Mouse (Mus musculus): Measurements from ENCODE around the gene Olfr987.
"Not testable (repeated sequence)": the region's sequence is repeated elsewhere in the genome, so short reads cannot be mapped to it uniquely, and the experiment has no call there.

Gene Olfr987

DNA sequence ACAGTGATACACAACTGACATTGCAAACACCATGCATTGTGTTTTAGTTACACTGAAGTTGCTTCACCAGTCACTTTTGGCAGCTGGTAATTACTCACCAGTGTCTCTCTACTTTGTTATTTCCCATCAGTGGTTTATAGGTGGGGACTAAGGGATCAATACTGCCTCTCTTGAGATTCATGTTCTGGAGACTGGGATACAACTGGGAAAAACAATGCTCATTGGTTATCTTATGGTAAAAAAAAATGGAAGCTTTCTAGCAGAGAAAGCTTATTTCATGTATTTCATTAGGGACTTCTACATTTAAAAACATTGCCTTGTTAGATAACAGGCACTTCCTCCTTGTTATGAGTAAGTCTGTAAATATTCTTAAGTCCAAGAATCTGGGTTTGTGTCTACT lies at the start of gene Olfr987:
Gene Olfr987 (minus strand): TSS at position 101 of the 400 bp plus-strand sequence.
- not testable (repeated sequence) for DNase-seq

DNA sequence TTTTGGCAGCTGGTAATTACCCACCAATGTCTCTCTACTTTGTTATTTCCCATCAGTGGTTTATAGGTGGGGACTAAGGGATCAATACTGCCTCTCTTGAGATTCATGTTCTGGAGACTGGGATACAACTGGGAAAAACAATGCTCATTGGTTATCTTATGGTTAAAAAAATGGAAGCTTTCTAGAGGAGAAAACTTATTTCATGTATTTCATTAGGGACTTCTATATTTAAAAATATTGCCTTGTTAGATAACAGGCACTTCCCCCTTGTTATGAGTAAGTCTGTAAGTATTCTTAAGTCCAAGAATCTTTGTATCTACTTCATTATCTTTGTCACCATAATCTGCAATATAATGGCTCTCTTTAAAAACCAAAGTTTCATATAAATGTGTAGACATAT lies 24.0 kb upstream of the Olfr987 start, which contains the start of gene Olfr988:
Gene Olfr988 (minus strand): TSS at position 101 of the 400 bp plus-strand sequence.
- not testable (repeated sequence) for DNase-seq

DNA sequence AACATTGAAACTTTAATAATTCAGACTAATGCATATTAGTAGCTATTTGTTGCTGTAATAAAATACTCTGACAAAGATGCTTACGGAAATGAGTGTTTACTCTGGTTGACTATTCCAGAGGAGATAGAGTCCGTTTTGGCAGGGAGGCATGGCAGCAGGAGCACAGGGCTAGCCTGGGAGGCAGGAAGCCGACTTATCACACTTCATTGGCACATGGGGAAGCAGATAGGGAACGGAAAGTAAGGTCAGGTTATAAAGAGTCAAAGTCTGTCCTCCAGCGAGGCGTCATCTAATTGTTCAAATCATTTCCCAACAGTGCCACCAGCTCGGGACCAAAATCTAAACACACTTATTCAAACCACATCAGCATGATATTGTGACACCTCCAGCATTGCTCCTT lies 857 bp upstream of the Olfr987 start:
- DNase-seq = no peak

DNA sequence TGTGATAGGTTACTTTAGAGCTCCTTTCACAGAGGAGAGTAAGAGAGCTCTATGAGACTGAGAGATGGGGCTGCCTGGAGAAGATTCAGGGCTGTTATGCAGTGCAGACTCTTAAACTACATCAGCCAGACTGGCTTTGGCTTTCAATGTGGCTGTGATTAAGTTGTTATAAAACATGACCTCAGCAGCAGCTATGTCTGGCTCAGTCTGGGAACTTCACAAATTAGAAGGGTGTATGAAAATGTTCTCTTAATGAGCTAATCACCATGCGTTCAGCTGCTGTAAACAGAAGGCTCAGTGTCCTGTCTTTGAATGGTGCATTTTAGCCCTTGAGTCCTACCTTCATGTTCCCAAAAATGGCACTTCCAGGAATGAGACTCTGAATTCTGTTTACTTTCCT lies 20.0 kb downstream of the Olfr987 start:
- no peak for DNase-seq

DNA sequence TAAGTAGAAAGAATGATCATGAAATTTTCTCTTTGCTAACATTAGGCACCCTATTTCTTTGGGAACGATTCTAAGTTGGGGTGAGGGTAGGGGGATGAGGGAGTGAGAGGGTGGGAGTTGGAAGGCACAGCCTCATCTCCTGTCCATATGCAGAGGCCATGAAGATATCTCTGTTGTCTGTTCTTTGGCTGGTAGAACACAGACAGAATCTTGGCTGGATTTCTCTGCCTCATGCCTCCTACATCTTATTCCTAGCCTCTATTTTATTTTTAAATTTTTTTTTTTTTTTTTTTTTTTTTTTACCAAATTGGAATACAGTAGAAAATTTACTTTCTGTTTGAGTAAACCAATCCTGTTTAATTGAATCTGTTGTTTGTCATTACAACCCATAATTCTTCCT lies 53.7 kb downstream of the Olfr987 start:
- DNase-seq = no peak

DNA sequence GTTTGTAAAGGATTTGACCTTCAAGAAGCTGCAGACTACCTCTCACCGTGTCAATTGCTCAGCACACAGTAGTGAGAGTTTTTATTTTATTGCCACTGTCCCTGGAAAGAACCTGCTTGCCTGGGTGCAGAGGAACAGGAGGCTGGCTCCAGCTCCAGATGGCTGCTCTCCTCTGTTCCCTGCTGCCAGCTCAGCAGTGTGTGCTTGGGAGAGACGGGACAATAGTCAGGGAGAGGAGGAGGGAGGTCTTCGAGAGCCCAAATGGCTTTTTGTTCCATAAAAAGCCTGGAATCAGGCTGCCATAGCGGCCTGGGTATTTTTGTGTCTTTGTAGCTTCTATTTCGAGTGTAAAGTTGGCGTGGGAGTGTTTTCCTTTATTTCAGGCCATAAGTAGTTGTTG lies 54.5 kb downstream of the Olfr987 start:
- DNase-seq = no peak

DNA sequence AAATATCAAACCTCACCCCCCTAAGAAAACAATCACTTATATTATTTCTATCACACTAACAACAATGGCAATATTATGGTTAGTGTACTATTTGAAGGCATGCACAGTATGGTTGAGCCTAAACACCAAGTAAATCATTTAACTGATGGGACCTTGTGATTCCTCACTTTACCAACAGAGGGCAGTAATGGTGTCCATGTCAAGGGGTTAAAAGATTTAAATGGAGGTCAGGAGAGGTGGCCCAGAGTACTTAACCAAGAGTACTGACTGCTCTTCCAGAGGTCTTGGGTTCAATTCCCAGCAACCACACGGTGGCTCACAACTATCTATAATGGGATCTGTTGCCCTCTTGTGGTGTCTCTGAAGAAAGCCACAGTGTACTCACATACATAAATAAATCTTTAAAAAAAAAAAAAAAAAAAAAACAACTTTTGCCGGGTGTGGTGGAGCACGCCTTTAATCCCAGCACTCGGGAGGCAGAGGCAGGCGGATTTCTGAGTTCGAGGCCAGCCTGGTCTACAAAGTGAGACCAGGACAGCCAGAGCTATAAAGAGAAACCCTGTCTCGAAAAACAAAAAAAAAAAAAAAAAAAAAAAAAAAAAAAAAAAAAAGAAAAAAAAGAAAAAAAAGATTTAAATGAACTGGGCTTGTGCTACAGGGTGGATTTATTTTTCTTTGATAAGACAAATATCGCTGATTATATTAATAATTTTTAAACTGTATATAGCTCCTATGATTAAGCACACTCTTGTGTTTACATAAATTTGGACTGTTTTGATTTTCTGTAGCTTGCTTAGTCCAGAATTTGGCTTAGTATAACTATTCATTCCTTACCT lies 55.3 kb downstream of the Olfr987 start:
- DNase-seq = no peak

DNA sequence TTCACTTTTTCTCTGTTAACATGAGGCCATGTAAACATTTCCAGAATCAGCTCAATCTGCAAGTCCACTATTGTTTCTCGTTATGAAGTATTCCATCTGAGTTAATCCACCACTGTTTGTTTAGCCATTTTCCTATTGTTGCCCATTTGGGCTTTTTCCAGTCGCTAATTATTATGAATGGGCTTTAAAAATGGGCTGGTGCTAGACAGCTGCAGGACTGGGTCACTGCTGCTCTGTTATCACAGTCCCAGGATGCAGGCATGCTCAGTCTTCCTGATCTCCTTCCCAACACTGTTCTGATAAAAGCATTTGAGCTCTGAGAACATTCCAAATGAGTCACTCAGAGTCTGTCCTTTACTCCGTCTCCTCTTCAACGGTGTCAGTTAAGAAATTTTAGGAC lies 58.1 kb downstream of the Olfr987 start:
- DNase-seq = peak; percentile 21 to 46
